Mouse (Mus musculus) forebrain, embryonic 13.5 days (tissue): Measurements from ENCODE around the gene Olfr1355. TPM values are rescaled to one million over a fixed set of nuclear protein-coding genes. Genes with fewer than 3 reads are reported as not detected.
"Not testable (repeated sequence)": the region's sequence is repeated elsewhere in the genome, so short reads cannot be mapped to it uniquely, and the experiment has no call there.

ENCODE experiments used
- ATAC-seq: fragments of 200-750 bp; cut with Nextera tagmentation; 2 replicates; pipeline ENCODE4 v1.8.0; 2017
- H3K27ac ChIP-seq: fragments of 300-500 bp; sonication (generic); 2 replicates; pipeline ENCODE4 v1.5.1; 2015; ENCODE audit warnings: inconsistent platforms, mild to moderate bottlenecking, moderate library complexity
- H3K27me3 ChIP-seq: fragments of 300-500 bp; sonication (generic); 2 replicates; pipeline ENCODE4 v1.6.1; 2015; ENCODE audit warnings: mild to moderate bottlenecking, inconsistent platforms
- H3K36me3 ChIP-seq: fragments of 300-500 bp; sonication (generic); 2 replicates; pipeline ENCODE4 v1.6.1; 2015; ENCODE audit warnings: mild to moderate bottlenecking, inconsistent platforms; ENCODE audit not compliant: poor library complexity, severe bottlenecking
- H3K4me1 ChIP-seq: fragments of 300-500 bp; sonication (generic); 2 replicates; pipeline ENCODE4 v1.6.1; 2015; ENCODE audit warnings: inconsistent platforms
- H3K4me2 ChIP-seq: fragments of 300-500 bp; sonication (generic); 2 replicates; pipeline ENCODE4 v1.6.1; 2015; ENCODE audit warnings: inconsistent platforms, mild to moderate bottlenecking, moderate library complexity
- H3K4me3 ChIP-seq: fragments of 300-500 bp; sonication (generic); 2 replicates; pipeline ENCODE4 v1.5.1; 2015; ENCODE audit warnings: mild to moderate bottlenecking, inconsistent platforms
- H3K9ac ChIP-seq: fragments of 300-500 bp; sonication (generic); 2 replicates; pipeline ENCODE4 v1.6.1; 2015; ENCODE audit warnings: mild to moderate bottlenecking, inconsistent platforms
- H3K9me3 ChIP-seq: fragments of 300-500 bp; sonication (generic); replicated peaks from 2 replicates; pipeline ENCODE4 v1.6.1; 2016; ENCODE audit warnings: inconsistent platforms
- WGBS: fragments of 180-500 bp; shearing (Covaris S2); methylation state at CpG from one replicate; pipeline ENCODE4 v1.1.7; 2015; 5-methylcytosine and 5-hydroxymethylcytosine counted together
- polyA plus RNA-seq: library from polyadenylated mRNA; unstranded; fragments of >200 nt; fragmentation: Nextera tagmentation; extraction: Ambion mirVana; gene quantifications from 2 replicates; pipeline ENCODE4 v1.2.1, GENCODE M21; 2015

The Olfr1355 gene
- polyA plus RNA-seq = not detected in 2 replicates

DNA sequence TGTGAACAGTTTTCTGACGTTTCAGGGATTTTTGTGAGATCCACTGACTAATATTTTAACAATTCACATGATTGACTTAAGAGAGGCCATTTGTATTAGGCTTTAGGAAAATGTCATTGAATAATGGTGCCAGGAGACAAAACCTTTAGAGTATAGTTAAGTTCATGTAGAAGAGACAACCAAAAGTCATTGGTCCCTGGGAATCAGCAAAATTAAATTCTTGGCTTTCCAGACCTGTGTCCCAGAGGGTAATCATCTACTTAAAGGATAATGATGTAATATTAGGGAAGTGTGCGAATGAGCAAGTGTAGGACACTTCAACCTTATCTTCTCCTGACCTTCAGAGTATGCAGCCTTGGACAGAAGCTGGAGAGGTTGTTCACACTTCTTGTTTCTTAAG is at the start of gene Olfr1355:
TSS of gene Olfr1355 (plus strand) at position 301 of the 400 bp plus-strand sequence.
- no peak for ATAC-seq
- Histone ChIP-seq H3K4me2 (no peak within 1 kb of the TSS), H3K36me3 (no peaks in the 10 kb centered on the region), H3K27me3 (no peaks in the 10 kb centered on the region), H3K4me3 (no peak within 1 kb of the TSS), H3K9me3 (no peaks in the 10 kb centered on the region), H3K4me1 (no peaks in the 10 kb centered on the region), H3K9ac (no peak within 1 kb of the TSS), H3K27ac (no peak within 1 kb of the TSS)
- 80% methylated on average over 2 of the region's 2 CpGs for WGBS

DNA sequence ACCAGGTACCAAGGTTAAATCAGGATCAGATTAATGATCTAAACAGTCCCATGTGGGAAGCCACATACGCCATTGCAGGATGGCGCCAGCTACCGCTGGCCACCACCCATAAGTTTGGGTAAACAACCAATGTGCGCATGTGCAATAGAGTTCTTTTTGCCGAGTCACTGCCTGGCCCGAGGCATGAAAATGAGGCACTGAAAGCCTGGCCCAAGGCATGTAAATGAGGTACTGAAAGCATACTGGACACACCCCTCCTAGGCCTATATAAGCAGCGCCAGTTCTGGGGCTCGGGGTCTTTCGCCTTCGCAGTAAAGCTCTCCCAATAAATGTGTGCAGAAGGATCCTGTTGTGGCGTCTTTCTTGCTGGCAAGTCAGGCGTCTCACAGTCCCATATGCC is 34.9 kb upstream of the Olfr1355 start:
- not testable (repeated sequence) for H3K4me1 ChIP-seq, H3K4me2 ChIP-seq, H3K27me3 ChIP-seq, H3K9me3 ChIP-seq, H3K9ac ChIP-seq, ATAC-seq, H3K27ac ChIP-seq, H3K4me3 ChIP-seq, H3K36me3 ChIP-seq
- WGBS = 93% methylated on average over 12 of the region's 12 CpGs

DNA sequence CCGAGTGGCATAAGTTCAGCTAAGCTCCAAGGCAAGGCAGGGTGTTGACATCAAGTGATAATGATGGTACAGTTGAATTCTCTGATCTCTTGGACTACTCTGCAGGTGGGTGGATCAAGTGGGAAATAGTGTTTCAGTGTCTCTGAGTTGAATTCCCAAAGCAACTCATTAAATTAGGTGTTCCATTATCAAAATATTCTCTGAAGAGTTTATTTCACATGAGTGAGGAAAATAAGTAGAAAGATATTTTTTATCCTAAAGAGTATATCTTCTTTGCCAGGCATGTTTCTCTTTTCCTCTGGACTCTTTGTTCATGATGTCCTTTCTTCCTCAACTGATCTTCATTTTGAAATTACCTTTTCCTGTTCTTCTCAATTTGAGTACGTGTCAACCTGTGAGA is 23.3 kb upstream of the Olfr1355 start, which contains the start of gene Olfr1356:
TSS of gene Olfr1356 (minus strand) at position 101 of the 400 bp plus-strand sequence.
- Histone ChIP-seq H3K9ac (no peak within 1 kb of the TSS), H3K4me1 (no peaks in the 10 kb centered on the region), H3K4me3 (no peak within 1 kb of the TSS), H3K27me3 (no peaks in the 10 kb centered on the region), H3K9me3 (0 out of 2 replicates have a peak, but pooled peaks cover 3% of the 10 kb centered on the region), H3K36me3 (no peaks in the 10 kb centered on the region), H3K27ac (no peak within 1 kb of the TSS), H3K4me2 (no peak within 1 kb of the TSS)
- 92% methylated on average over 2 of the region's 2 CpGs for WGBS
- ATAC-seq = no peak

DNA sequence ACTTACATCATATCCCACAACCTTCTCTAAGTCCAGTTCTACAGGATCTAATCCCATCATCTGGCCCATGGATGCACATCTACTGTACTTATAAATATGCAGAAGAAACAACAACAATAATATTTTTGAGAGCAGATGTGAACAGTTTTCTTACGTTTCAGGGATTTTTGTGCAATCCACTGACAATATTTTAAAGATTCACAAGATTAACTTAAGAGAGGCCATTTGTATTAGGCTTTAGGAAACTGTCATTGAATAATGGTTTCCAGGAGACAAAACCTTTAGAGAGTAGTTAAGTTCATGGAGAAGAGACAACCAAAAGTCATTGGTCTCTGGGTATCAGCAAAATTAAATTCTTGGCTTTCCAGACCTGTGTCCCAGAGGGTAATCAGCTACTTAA is 37.5 kb downstream of the Olfr1355 start, which contains the start of gene Olfr1354:
TSS of gene Olfr1354 (plus strand) at position 301 of the 400 bp plus-strand sequence.
- WGBS = 94% methylated on average over 1 of the region's 1 CpGs
- not testable (repeated sequence) for H3K36me3 ChIP-seq, ATAC-seq, H3K9me3 ChIP-seq, H3K27ac ChIP-seq, H3K4me2 ChIP-seq, H3K9ac ChIP-seq, H3K27me3 ChIP-seq, H3K4me1 ChIP-seq, H3K4me3 ChIP-seq

Other genes with a start within 250 kb of the Olfr1355 start
- gene Casp14, start 157.2 kb upstream of the Olfr1355 start, polyA plus RNA-seq = not detected in 2 replicates
- 0.13 and 0.21 TPM in 2 replicates for gene Ccdc105, start 122.5 kb upstream of the Olfr1355 start, polyA plus RNA-seq
- 1.2 and 2.2 TPM in 2 replicates for gene Slc1a6, start 95.0 kb upstream of the Olfr1355 start, polyA plus RNA-seq
- not detected in 2 replicates for gene Olfr1356, start 23.4 kb upstream of the Olfr1355 start, polyA plus RNA-seq
- not detected in 2 replicates for gene Olfr1354, start 37.6 kb downstream of the Olfr1355 start, polyA plus RNA-seq
- not detected in 2 replicates for gene Olfr8, start 75.1 kb downstream of the Olfr1355 start, polyA plus RNA-seq
- gene Olfr1353, start 87.8 kb downstream of the Olfr1355 start, polyA plus RNA-seq = not detected in 2 replicates
- not detected in 2 replicates for gene Olfr1352, start 105.5 kb downstream of the Olfr1355 start, polyA plus RNA-seq
- not detected in 2 replicates for gene Olfr1351, start 136.9 kb downstream of the Olfr1355 start, polyA plus RNA-seq
- gene Olfr57, start 153.2 kb downstream of the Olfr1355 start, polyA plus RNA-seq = 0.26 and 0.37 TPM in 2 replicates
- 45.3 and 51.6 TPM in 2 replicates for gene 2610008E11Rik, start 222.1 kb downstream of the Olfr1355 start, polyA plus RNA-seq